ENCODE assay signal across 8 mouse cellular contexts in genomic region chr10:7589592-7590233, GRCm38 (mm10). TPM values are rescaled to one million over a fixed set of nuclear protein-coding genes. Genes with fewer than 3 reads are reported as not detected.
DNase-seq lines count a peak whose midpoint lies in the region; ATAC-seq lines count a peak whose summit lies in the region.

Gene Lrp11 (plus strand): TSS chr10:7589800.

- H3K36me3 ChIP-seq in heart, embryonic 12.5 days: no peaks in the 10 kb centered on the region
- H3K36me3 ChIP-seq in liver, embryonic 12.5 days: no peaks in the 10 kb centered on the region
- H3K36me3 ChIP-seq in stomach, embryonic 15.5 days: no peaks in the 10 kb centered on the region

- ATAC-seq in erythroid progenitor cell, adult 5-6 weeks (replicated peaks; ENCODE audit: low FRiP score, poor library complexity, severe bottlenecking): peak; percentile 100
- peak; percentile 93 for ATAC-seq in heart, embryonic 12.5 days (ENCODE audit: insufficient number of reproducible peaks, low FRiP score)
- ATAC-seq in liver, embryonic 12.5 days: peak; percentile 94
- peak; percentile 96 for ATAC-seq in stomach, embryonic 15.5 days (ENCODE audit: insufficient read depth, low FRiP score, low read depth)

- peaks cover 25% of the 10 kb centered on the region for H3K27me3 ChIP-seq in heart, embryonic 12.5 days (replicated peaks)
- peaks cover 33% of the 10 kb centered on the region for H3K27me3 ChIP-seq in liver, embryonic 12.5 days (replicated peaks)
- peaks cover 5% of the 10 kb centered on the region; the same call in 1 of the 2 replicates for H3K27me3 ChIP-seq in stomach, embryonic 15.5 days (replicated peaks)

- H3K4me3 ChIP-seq in heart, embryonic 12.5 days: peak within 1 kb of the TSS; percentile 78
- peak within 1 kb of the TSS; percentile 70 for H3K4me3 ChIP-seq in liver, embryonic 12.5 days
- peak within 1 kb of the TSS; percentile 70 for H3K4me3 ChIP-seq in stomach, embryonic 15.5 days (replicated peaks)

- under 1% methylated on average over 76 of the region's 76 CpGs for WGBS in heart, embryonic 12.5 days
- WGBS in liver, embryonic 12.5 days (ENCODE audit: insufficient replicate concordance): under 1% methylated on average over 72 of the region's 76 CpGs
- WGBS in stomach, embryonic 15.5 days: under 1% methylated on average over 75 of the region's 76 CpGs

- H3K4me1 ChIP-seq in heart, embryonic 12.5 days (replicated peaks): peaks cover 7% of the 10 kb centered on the region
- peaks cover 18% of the 10 kb centered on the region for H3K4me1 ChIP-seq in liver, embryonic 12.5 days
- peaks cover 9% of the 10 kb centered on the region for H3K4me1 ChIP-seq in stomach, embryonic 15.5 days

- peak within 1 kb of the TSS; percentile 100 for H3K4me2 ChIP-seq in heart, embryonic 12.5 days
- peak within 1 kb of the TSS; percentile 98 for H3K4me2 ChIP-seq in liver, embryonic 12.5 days
- peak within 1 kb of the TSS; percentile 100 for H3K4me2 ChIP-seq in stomach, embryonic 15.5 days

- no peaks in the 10 kb centered on the region for H3K9me3 ChIP-seq in heart, embryonic 12.5 days (replicated peaks)
- no peaks in the 10 kb centered on the region for H3K9me3 ChIP-seq in liver, embryonic 12.5 days (replicated peaks)
- H3K9me3 ChIP-seq in stomach, embryonic 15.5 days: no peaks in the 10 kb centered on the region

- DNase-seq in CD4-positive helper T cell, adult 2 months (ENCODE audit: low read depth, low spot score): peak; percentile 93
- peak; percentile 60 for DNase-seq in brain, embryonic 18.5 days (ENCODE audit: low read depth, low spot score)
- peak; percentile 96 for DNase-seq in kidney, postnatal 10 days
- peak; percentile 87 to 91 for DNase-seq in natural killer cell, adult 2 months (ENCODE audit: low spot score in 2 of 2)

- peak within 1 kb of the TSS; percentile 72 for H3K9ac ChIP-seq in heart, embryonic 12.5 days
- peak within 1 kb of the TSS; percentile 62 for H3K9ac ChIP-seq in liver, embryonic 12.5 days
- H3K9ac ChIP-seq in stomach, embryonic 15.5 days: peak within 1 kb of the TSS; percentile 48; the same call in 1 of the 2 replicates

- no peak within 1 kb of the TSS; the same call in 1 of the 2 replicates for H3K27ac ChIP-seq in heart, embryonic 12.5 days (ENCODE audit: poor library complexity, severe bottlenecking)
- no peak within 1 kb of the TSS for H3K27ac ChIP-seq in liver, embryonic 12.5 days
- H3K27ac ChIP-seq in stomach, embryonic 15.5 days: no peak within 1 kb of the TSS

RNA-seq across cellular contexts. Expression of gene Lrp11, which starts in this region (rescaled TPM):
- not detected in 2 replicates for total RNA-seq in erythroid progenitor cell, adult 5-6 weeks (2015; ENCODE audit: low replicate concordance)
- not detected in 2 replicates for total RNA-seq in erythroid progenitor cell, adult 5-6 weeks (2017; ENCODE audit: low replicate concordance)
- polyA plus RNA-seq in heart, embryonic 12.5 days (2016; fragmentation: Nextera tagmentation; extraction: Ambion mirVana): 3.2 and 3.9 TPM in 2 replicates
- polyA plus RNA-seq in liver, embryonic 12.5 days (2016; fragmentation: Nextera tagmentation; extraction: Ambion mirVana): 1.6 and 1.8 TPM in 2 replicates
- polyA plus RNA-seq in stomach, embryonic 15.5 days (2015; fragmentation: Nextera tagmentation; extraction: Ambion mirVana): 5.6 and 6.2 TPM in 2 replicates

Comparison
In these comparisons a context has a peak if more than half of its experiments do, and no peak if none do; other contexts are left out.
1. Peak in ATAC-seq in erythroid progenitor cell, adult 5-6 weeks; RNA of the gene not detected or under 1 TPM.